Mouse (Mus musculus): Measurements from ENCODE around the gene Vmn1r21. TPM values are rescaled to one million over a fixed set of nuclear protein-coding genes. Genes with fewer than 3 reads are reported as not detected.

Gene Vmn1r21
- polyA plus RNA-seq, 1 experiment from 2014 or later = not detected

Other genes with a start within 250 kb of the Vmn1r21 start
- 19.2 and 20.0 TPM in 2 replicates for gene Pyurf, start 158.3 kb downstream of the Vmn1r21 start, polyA plus RNA-seq (2014; fragmentation: Nextera tagmentation; extraction: Ambion mirVana)
- gene Lancl2, start 147.8 kb downstream of the Vmn1r21 start, polyA plus RNA-seq (2014; fragmentation: Nextera tagmentation; extraction: Ambion mirVana) = 93.2 and 98.8 TPM in 2 replicates
- gene Vopp1, start 25.2 kb downstream of the Vmn1r21 start, polyA plus RNA-seq (2014; fragmentation: Nextera tagmentation; extraction: Ambion mirVana) = 113 and 135 TPM in 2 replicates
- not detected in 2 replicates for gene Vmn1r22, start 57.7 kb upstream of the Vmn1r21 start, polyA plus RNA-seq (2014; fragmentation: Nextera tagmentation; extraction: Ambion mirVana)
- gene Vmn1r23, start 76.5 kb upstream of the Vmn1r21 start, polyA plus RNA-seq (2014; fragmentation: Nextera tagmentation; extraction: Ambion mirVana) = not detected in 2 replicates
- not detected in 2 replicates for gene Vmn1r24, start 111.2 kb upstream of the Vmn1r21 start, polyA plus RNA-seq (2014; fragmentation: Nextera tagmentation; extraction: Ambion mirVana)
- gene Vmn1r25, start 130.5 kb upstream of the Vmn1r21 start, polyA plus RNA-seq (2014; fragmentation: Nextera tagmentation; extraction: Ambion mirVana) = not detected in 2 replicates
- not detected in 2 replicates for gene Vmn1r26, start 164.8 kb upstream of the Vmn1r21 start, polyA plus RNA-seq (2014; fragmentation: Nextera tagmentation; extraction: Ambion mirVana)